Mouse (Mus musculus) G1E-ER4 (cell line): Measurements from ENCODE around the gene Galnt13. TPM values are rescaled to one million over a fixed set of nuclear protein-coding genes. Genes with fewer than 3 reads are reported as not detected.

Experiments used
- GATA1 ChIP-seq: IDR thresholded peaks from one replicate; pipeline ENCODE4 v1.8.0; 2012; ENCODE audit warnings: low read length, inconsistent platforms
- polyA plus RNA-seq: library from polyadenylated mRNA; stranded (reverse); fragments of >175 nt; gene quantifications from 2 replicates; pipeline ENCODE4 v1.2.3, GENCODE M21; 2012

Gene Galnt13
- polyA plus RNA-seq, 1 experiment = not detected

DNA sequence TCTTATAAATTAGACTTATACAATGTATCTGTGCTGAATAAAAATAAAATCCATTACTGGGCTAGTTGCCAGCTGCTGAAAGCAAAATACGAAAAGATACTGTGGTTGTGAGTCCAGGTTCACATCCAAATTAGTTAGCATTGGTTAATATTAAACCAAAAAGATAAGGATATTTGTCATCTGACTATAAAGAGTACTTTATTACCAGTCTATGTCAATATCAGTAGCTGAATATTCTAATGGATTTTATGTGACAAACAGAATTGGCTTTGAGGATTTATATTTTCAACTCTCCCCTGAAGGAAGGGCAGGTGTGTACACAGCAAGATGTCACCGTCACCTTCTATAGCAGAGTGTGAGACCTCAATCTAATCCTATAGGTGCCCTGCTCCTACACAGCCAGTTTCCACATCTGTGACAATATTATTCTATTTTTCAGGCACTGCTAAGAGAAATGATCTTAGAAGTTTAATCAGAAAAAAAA, 342.7 kb downstream of the Galnt13 start:
- no peak for TF ChIP-seq GATA1

DNA sequence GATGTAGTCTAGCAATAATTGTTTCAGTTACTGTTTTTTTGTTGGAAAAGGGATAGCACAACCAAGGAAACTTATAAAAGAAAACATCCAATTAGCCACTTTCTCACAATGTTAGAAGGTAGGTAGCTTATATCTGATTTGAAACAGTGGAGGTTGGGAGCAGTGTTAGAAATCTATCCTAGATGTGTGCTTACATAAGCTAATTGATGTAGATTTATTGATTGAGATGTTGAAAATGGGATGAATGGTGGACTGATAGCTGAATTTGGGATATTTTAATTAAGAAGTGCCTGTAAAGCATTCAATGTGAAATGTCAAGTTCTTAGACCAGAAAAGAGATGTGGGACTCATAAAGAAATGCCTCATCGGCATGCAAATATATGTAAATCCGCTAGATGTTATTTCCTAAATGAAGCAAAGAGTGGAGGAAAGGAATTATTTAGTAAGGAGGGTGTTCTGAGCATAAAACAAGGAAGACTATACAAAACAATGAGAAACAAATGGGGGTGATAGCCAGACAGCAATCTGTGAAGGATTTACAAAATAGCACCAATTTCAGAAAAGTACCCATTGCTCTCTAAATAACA, 377.6 kb downstream of the Galnt13 start:
- no peak for TF ChIP-seq GATA1

- no peak for TF ChIP-seq GATA1
These were observed 405.1 kb downstream of the Galnt13 start for GRCm38 (mm10) chr2:54841245-54841644.

- TF ChIP-seq GATA1 = no peak
These were observed 470.4 kb downstream of the Galnt13 start for GRCm38 (mm10) chr2:54906282-54907060.

DNA sequence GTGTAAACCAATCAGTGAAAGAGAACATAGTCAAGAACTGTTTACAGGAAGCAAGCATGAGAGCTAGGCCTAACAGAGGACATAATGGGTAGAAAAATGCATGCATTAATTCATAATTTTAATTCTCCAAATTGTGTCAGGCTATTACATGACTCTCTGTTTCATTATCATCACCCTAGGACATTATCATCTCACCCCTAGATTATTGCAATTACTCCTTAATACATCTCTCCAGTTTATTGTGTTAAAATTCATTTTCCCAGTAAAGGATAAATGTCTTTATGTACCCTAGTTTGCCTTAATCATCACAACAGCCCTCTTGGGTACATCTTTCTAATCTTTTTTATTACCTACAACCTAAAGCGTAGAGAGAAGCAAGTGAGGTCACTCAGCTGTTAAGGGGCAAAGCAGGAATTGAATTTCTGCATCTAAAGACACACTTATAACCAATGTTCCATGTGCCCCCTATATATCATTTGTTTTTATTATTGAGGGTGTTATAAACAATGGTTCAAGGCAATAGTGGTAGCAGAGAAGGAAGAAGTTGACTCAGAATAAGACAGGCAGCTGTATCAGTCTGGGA, 479.1 kb downstream of the Galnt13 start:
- no peak for TF ChIP-seq GATA1

DNA sequence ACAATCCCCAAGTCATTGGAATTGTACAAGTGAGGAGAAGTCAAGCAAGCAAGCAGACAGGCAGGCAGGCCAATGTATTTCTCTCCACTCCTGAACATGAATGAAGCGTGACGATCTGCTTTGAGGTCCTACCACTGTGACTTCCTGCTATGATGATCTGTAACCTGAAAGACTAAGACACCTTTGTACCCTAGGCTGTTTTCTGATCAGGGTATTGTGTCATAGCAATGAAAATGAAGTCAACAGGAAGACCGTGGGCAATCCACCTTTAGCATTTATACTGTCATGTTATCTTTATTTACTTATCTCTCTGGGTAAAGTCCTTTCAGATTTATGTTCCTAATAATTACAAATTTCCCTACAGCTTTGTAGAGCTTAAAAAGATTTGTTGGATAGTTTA, 500.3 kb downstream of the Galnt13 start:
- TF ChIP-seq GATA1 = no peak

- no peak for TF ChIP-seq GATA1
These were observed 501.2 kb downstream of the Galnt13 start for GRCm38 (mm10) chr2:54937306-54937705.

GRCm38 (mm10) chr2:54938075-54938474, 502.0 kb downstream of the Galnt13 start:
- TF ChIP-seq GATA1 = no peak

- TF ChIP-seq GATA1 = no peak
These were observed 507.3 kb downstream of the Galnt13 start for GRCm38 (mm10) chr2:54943386-54943785.

- TF ChIP-seq GATA1 = no peak
These were observed 547.7 kb downstream of the Galnt13 start for GRCm38 (mm10) chr2:54983839-54984238.

DNA sequence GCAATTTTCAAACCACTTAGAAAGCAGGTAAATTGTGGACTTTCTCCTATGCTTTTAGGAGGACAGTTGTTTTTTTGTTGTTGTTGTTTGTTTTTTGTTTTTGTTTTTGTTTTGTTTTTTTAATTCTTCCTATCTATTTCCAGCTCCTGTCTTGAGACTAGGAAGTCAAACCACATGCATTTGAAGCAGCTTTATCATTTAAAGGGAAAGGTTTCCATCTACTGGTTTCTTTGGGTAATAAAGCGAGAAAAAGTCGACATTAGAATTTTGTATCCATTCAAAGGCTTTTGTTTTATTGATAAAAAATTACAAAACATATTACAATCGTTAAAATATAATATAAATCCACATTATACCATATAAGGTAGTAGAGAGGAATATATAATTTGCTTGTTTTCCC, 598.5 kb downstream of the Galnt13 start:
- TF ChIP-seq GATA1 = no peak

DNA sequence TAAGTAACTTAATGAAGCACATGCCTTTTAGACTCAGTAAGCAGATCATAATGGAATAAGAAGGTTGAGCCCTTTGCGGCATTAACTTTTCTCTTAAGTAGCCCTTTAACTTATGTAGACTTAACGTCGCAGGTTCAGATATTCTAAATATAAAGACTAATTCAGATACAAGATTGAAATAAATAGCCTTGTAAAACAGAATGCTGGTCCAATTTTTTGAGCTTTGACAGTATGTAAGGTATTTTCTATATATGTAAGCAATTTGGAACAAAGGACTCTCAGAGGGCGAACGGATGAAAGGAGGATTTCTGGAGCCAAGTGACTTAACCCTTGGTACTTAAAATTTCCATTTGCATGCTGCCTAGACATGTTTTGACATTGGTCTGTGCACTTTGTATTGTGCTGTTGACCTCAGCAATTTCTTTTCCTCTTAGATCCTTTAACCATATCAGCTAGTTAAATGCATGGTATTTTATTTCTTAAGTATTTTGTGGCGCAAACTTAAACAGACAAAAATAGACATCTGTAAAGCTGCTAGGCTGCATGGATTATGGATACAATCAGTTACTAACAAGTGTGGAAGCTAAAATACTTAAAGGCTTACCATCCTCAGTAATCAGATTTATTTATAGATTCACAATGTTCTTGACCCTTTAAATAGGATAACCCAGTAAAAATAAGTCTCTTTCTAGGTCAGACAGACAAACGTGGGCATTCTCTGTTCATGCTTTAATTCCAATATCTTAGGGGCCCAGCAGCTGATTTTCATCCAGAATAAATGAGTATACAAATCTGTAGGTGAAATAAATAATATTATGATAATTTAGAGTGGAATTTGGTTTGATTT, 629.6 kb downstream of the Galnt13 start:
- no peak for TF ChIP-seq GATA1

GRCm38 (mm10) chr2:55085580-55085979, 649.5 kb downstream of the Galnt13 start:
- TF ChIP-seq GATA1 = no peak

DNA sequence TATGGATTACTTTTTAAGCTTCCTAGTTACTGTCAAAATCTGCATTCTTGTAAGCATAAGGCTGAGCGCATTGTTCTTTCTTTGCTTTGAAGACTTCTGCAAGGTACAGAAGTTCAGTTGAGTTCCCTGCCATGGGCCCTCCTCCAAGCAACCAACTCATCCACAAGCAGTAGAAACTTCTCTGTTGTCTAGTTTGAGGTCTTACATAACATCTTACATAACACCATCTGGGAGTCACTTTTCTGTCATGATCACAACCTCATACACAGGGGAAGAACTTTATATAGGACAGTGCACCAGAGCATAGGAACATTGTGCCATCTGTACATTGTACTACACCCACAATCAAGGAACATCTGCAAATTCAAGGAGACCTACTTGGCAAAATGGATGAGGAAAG, 651.9 kb downstream of the Galnt13 start:
- no peak for TF ChIP-seq GATA1

GRCm38 (mm10) chr2:55090332-55090731, 654.2 kb downstream of the Galnt13 start:
- no peak for TF ChIP-seq GATA1

DNA sequence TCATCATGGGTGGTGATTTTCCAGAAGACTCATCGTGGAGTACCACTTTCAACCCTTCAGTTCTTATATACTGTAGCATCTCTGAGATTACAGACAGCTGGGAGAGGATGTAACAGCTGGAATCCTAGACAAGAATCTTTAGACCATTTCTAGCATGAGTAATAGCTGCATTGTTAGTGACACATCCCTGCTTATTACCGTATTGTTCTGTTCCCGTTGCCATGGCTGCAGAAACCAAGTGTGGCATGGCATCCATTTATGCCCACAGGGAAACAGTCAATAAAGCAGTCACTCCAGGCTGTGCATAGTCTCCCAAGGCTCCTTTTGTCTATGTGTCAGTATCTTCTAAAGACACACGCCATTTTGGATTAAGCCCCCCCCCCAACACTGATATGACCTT, 655.4 kb downstream of the Galnt13 start:
- TF ChIP-seq GATA1 = no peak

- TF ChIP-seq GATA1 = no peak
These were observed 663.0 kb downstream of the Galnt13 start for GRCm38 (mm10) chr2:55099100-55099499.
